Mouse (Mus musculus) B cell, adult 2 months (primary cell): ENCODE data around the gene Cdh4.
A peak's percentile ranks its signal among the peaks of the same experiment; 100 is the strongest.

Experiments
- DNase-seq, 2 experiments: peaks; one replicate each; pipeline ENCODE4 v3.0.0; 2022

Cdh4 gene

DNA sequence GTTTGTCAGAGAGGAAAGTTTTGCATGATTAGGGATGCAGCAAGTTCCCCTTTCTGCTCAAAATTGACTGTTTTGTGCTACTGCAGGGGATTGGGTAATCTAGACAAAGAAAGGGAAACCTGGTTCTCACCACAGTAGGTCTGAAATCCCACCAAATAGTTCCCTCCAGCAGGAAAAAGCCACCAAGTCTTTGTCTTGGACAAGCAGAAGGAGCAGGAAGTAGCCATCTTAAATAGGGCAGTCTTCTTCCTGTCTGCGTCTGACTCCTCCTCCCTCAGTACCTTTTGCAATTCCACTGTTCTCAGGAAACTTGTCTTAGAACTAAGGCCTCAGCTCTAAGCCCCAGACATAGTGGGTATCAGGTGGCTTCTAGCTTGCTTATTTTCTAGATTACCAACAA is 360.2 kb downstream of the Cdh4 start:
- no peak for DNase-seq

DNA sequence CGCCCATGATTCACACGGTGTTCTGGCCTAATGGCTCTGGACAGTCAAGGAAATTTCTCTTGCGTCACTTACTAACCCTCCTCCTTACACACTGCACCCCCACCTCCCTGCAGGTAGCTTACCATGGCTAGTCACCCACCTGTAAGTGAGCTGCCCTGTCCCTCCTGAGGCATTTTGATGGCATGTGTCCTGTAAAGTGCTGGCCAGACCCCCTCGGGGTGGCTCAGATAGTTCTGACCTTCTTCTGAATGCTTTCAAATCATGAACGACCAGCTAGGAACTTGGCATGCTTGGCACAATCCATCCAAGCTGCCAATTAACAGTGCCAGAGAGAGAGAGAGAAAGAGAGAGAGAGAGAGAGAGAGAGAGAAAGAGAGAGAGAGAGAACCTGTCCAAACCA is 368.9 kb downstream of the Cdh4 start:
- DNase-seq: no peak

DNA sequence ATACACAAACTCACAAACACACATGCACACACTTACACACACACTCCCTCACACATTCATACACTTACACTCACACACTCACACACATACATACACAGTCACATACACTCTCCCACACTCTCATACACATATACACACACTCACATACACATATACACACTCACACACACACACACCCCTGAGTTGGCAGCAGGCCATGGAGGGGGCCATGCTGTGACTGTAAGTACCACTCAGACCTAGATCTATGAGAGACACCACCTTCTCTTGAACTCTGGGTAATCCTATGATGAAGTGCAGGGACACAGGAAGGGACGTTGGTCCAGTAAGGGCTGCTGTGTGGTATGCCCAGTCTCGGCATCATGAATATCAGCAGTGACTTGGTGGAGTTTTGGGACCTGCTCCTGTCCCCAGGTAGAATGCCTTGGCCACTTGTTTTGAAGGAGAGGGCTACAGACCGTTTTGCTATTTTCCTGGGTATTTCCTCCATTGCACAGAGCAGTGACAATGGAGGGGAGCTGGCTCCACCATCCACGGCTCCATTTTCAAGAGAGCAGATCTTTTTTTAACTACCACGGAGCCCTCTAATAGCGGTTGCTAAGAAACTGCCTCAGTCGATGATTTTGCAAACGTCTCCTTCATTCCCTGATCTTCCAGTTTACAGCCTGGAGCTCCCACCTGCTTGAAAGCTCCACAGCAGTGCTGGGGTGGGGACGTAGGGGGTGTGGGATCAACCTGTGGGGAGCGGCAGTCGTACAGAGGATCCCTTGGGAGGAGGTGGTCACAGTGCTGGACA is 371.0 kb downstream of the Cdh4 start:
- no peak for DNase-seq

DNA sequence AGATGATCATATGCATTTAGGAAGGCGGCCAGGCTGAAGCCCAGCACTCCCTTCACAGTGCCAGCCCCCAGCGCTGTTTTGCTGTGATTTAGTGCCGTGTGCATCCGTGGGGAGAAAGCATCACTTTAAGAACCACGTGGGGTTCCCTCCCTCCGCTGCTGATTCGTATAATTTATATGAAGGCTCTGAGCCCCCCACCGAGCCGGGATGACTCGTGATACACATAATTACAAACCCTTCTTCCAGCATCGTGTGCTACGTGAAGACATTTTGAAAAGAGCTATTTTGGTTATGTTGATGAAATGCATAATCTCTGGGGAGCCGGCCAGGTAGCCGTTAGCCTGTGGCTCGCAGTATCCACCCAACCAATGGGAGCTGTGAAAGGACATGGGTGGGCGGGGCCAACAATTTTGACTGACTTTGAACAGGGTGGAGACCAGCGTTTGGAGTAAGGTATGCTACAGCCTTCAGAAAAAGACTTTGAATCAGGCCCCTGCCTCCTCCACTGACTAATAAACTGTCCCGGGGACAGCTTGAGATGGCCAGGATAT is 382.6 kb downstream of the Cdh4 start:
- no peak for DNase-seq

DNA sequence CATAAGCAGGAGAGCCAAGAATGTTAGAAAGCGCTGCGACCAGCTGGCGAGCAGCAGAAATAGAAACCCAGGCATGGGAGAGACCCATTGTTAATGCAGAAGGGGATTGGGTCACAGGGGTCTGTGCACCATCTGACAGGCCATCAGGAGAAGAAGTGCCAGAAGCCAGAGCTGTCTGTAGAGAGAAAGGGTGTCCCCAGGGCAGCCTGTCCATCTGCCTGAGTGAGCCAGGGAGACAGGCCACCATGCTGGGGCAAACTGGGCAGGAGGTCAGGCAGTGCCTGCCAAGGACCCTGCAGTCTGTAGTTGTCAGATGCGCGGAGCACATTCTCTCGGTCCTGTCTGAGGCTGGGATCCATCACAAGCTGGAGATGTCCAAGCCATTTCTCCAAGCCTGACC is 386.7 kb downstream of the Cdh4 start:
- DNase-seq: no peak

DNA sequence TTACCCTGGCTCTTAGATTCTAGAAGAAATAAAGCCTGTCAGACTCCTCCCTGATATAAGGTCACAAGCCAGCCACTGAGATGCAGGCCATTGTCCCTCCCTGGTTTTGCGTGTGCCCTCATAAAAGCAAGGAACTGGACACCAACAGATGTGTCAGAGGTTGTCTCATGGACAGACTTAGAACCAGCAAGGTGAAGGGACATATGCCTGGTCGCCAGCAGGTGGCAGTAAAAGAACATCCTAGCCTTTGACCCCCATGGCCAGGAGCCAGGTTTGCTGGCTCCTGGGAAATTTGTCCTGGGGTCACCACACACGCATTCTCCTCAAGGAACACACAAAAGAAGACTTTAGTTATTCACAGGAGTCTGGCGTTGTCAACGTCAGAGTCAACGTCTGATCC is 387.7 kb downstream of the Cdh4 start:
- DNase-seq: peak; percentile 13 to 27

DNA sequence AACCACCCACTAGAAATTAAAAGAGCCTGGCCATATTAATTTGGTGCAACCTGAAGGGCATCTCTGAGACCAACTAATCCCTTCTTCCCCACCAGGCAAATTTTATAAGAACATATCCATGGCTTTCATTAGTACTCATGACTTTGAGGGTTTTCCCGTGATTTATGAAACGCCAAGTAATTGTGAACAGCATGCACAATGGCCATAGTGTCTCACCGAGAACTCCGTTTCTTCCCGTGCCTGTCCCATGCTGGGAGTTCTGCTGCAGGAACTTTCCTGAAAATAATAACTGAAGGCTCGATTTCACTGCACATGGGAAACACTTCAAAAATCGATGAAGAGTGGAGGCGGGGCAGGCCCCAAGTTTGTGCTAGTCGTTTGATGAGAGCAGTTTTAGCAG is 392.7 kb downstream of the Cdh4 start:
- DNase-seq: no peak

DNA sequence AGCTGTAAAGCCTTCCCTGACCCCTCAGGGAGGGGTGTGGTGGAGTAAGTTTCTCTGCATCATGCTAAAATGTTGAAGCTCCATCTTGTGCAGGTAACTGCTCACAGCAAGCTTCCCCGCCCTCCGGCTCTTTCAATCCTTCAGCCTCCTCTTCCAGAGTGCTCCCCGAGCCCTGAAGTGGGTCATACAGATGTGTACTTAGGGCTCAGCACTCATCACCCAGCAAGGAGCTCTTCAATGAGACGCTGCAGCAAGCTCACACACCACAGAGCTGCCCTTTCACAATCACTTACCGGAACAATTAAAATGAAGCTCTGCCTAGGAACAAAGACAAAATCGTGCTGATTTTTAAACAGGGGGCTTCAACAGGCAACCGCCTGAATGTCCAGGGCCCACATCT is 393.3 kb downstream of the Cdh4 start:
- no peak for DNase-seq

DNA sequence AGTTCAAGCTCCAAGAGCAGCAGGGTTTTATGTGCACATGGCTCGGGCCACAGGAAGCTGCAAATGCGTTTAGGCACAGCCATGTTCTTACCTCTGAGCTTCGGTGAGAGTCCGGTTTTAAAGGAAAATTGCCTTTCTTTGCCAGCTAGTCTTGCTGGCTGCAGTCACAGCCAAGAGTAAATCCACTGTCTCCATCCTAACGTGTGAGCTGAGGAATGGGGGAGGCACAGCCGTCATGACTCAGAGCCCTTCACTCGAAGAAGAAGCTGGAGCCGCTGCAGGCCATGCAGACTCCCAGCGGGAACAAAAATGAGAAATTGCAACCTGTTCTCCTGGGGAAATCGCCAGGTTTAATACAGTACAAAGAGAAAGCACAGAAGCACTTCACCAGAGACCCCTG is 395.0 kb downstream of the Cdh4 start:
- DNase-seq: no peak

DNA sequence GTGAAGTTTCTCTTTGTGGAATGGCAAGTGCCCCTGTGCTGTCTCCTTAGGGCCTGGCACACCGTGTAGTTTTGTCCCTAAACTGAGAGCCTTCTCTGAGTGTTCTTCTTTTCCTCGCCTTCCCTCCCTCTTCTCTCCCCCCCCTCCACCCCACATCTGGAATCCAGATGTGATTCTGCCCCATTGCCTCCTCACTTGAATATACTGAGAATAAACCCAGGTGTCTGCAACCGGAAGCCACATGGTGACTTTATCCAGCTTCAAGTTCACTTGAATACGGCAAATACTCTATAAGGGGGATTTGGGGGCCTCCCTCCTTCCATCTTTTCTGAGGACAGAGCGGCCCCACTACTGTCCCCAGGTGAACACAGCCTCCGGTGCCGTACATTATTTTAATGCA is 395.8 kb downstream of the Cdh4 start:
- no peak for DNase-seq

DNA sequence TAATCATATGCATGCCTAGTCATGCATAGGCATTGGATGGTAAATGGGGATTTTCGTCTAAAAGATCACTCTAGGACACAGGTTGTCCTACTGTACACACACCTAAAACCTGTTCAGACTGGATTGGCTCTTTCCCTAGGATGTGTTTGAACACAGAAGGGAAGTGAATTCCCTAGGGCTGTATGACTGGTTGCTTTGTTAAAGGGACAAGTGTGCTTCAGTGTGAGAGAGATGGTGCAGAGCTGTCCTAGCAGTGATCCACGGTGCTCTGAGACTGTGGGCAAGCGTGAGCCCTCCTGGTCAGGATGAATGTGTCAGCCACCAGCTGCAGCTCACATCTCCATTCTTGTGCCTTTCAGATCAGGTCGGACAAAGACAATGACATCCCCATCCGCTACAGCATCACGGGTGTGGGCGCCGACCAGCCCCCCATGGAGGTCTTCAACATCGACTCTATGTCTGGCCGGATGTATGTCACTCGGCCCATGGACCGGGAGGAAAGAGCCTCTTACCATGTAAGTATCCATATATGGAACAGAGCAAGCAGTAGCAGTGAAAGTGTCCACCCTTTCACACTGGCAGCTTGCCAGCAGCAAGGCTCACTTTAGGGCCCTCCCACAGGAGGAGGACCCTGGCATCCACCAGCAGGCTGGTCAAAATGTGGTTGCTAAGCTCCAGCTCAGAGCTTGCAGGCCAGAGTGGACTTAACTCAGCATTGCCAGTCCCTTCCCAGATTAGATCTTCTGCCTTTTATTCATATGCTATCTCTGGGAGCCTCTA is 400.6 kb downstream of the Cdh4 start:
- no peak for DNase-seq

DNA sequence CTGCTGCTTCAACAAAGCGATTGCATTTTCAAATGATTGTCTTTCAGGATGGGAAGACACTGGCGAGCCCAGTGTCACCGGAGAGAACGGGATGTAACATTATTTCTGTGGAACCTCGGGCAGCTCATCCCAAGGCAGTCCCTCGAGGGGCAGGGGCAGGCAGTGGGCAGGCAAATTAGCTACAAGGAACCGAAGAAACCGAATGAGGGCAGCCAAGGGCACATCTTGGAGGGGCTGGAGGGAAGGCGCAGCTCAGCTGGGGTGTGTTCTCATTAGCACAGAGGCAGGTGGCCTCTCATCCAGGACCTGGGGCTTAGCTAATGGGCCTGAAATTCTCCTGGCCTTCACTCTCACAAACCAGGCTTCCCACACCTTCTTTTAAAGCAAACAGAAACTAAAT is 407.5 kb downstream of the Cdh4 start:
- DNase-seq: no peak

DNA sequence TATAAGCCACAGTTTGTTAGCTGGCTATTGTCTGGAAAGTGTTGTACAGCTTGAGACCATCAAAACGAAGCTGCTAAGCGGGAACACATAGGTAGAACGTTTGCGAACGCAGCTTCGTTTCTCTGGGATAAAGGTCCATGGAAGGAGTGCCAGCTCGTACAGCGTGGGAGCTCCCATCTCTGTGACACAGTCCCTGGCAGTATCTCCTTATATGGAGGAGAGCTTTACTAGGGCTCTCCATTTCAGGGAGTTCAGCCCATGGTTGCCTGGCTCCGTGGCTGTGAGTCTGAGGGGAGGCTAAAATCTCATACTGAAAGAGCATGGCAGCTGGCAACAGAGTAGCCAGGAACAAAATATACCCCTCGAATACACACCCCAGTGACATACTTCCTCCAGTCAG is 409.9 kb downstream of the Cdh4 start:
- no peak for DNase-seq

DNA sequence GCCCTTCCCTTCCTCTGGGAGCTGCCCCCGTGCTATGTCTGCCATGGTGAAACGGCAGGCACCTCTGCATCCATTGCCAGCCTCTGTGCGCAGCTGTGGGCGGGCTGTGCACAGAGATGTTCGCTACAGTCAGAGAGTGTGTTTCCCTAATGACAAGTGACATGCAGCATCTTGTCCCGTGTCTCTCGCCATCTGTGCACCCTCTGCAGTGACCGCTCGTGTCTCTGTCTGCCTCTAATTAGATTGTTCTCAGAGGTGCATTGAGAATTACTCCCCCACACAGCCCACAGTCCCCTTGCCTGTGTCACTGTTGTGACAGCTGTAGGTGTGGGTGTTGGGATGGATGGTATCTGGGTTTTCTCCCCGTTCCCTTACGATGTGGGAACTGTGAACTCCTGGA is 410.6 kb downstream of the Cdh4 start:
- DNase-seq: no peak

DNA sequence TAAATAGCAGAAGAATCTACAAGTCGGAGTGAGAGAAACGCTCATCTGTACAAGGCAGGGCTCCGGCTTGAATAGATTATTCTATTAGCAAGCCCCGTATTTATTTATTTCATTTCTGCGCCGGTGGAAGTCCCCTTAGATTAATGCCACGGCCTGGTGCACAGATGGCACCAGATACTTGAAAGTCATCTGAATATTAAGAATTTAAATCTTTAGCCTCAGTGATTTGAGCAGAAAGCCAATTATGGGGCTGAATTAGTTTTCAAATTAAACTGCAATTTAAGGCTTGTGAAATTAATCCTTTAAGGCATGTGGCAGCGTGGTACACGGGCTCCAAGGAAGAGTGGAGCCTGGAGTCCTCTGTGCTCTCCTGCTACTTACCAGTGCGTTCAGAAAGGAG is 411.7 kb downstream of the Cdh4 start:
- DNase-seq: no peak

DNA sequence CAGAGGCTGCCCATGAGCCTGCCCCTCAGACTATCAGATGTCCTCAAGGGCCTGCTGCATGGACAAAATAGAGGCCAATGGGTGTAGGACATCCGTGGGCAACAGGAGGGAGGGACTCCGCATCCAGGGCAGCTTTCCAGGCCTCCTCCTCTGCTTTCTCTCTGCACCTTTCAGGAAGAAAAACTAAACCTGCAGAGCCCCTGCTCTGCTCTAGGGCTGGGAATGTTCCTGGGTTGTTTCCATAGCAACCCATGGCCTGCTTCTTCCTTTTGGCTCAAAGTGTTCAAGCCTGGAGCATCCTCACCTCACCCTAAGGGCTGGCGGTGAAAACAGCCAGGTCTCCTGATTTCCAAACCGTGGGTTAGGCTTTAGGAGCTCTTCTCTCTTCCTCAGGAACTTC is 414.9 kb downstream of the Cdh4 start:
- DNase-seq: no peak

DNA sequence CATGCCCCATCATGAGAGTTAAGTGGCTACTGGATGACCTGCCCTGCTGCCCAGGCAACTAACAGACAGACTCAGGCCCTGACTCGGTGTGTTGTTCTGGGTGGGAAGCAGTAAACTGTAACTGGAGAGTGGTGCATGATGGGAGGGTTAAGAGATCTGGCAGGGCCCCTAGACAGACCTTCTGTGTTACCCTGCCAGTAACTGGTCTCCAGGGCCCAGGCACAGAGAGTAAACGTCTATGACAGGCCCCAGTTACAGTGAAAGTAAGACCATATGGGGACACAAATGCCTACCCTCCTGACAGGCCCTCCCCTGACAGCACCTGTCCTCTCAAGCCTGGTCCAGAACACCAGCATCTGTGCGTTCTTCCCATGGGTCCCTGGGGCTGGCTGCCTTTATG is 420.4 kb downstream of the Cdh4 start:
- DNase-seq: no peak

DNA sequence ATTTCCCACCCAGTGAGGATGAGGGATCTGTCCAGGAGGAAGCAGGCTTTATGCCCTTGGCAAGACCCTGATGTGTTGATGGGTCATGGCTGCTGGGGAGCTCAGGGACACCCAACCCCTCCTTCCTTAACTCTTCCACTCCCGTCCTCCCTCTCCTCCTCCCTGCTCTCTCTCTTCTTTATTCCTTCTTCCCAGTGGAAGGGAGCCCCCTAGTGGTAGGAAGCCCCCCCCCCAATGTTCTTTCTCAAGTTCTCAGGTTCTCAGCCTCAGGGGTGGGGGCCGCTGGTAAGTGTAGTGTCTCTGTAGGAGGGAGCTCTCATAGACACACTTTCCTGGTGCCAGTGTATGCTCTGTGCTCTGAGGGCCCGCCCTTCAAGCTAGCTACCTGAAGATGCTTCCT is 421.0 kb downstream of the Cdh4 start:
- DNase-seq: no peak

DNA sequence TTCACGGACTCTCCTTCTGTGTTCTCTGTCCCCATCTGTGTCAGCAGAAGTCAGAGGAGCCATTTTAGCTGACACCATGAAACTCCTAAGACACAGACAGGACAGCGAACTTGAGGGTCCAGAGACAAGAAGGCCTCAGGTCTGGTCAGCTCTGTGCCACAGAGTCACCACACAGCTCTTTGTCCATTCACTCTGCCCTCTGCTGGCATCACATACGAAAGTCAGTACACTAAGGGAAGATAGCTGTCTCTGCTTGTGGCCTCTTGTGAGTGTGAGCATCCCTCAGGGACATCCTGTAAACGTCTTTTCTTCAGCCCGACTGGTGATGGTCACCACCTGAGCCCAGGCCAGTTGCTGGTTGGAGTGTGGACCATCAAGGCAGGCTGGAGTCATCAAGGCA is 422.9 kb downstream of the Cdh4 start:
- no peak for DNase-seq

DNA sequence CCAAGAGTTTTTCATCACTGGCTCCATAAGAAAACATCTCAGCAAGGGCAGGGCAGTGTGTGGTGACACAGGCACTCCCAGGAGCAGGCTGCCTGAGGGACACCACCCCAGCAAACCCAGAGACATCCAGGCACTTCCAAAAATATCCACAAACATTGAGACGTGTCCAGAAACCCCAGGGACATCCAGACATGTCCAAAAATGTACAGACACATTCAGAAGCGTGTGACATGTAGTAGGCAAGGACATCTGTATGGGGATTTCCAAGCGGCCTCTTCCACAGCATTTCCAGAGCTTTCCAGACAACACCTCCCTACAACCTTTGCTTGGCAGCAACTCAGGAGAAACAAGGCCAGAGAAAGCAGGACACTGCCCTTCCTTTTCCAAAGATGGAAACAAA is 425.4 kb downstream of the Cdh4 start:
- no peak for DNase-seq

DNA sequence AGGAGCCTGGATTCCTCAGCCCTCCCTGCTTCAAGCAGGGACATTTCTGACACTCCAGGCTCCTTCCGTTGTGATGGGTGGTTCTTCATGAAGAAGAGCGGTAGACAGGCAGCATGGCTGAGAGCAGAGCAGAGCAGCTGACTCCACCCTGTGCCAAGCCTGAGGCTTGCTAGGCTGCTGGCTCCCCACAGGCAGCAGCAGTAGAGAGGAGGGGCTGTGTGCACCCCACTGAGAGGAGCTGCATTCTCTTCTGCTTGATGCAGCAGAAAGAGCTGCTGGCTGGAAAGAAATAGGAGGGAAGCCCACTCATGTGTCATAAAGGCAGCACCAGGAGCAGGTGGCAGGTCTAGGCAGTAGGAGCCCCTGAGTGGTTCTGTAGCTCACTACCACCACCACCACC is 427.6 kb downstream of the Cdh4 start:
- DNase-seq: no peak

DNA sequence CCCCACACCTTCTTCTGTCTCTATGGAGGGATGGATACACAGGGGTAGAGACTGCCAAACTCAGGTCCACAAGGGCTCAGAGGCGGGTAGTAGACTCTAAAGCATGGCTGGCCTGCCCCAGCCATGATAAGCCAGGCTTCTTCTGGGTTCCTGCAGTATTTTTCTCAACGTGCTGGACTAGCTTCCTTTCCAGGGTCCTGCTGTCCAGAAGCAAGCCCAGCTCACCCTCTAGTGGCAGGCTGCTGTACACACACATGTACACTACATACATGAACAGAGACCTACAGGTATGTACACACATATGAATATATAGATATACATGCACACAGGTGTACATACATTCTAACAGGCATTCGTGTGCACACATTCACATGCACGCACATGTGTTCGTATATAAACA is 430.5 kb downstream of the Cdh4 start:
- DNase-seq: no peak

DNA sequence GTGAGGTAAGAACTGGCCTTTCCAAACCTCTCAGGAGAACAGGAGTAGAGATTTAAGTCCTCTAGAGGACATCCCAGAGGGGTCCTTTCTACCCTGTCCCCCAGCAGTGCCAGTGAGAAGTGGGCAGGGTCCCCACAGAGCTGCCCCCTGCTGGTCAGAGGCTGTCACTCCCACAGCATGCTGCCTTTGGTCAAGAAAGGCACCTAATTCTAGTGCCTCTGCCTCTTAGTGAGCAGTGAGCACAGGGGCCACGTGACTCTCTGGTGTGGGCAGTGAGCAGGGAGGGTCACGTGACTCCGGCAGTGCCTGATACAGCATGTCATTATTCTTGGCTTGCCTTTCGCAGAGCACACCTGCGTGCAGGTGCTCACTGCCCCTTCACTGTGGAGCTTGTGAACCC is 431.1 kb downstream of the Cdh4 start:
- DNase-seq: peak; percentile 19 to 28

DNA sequence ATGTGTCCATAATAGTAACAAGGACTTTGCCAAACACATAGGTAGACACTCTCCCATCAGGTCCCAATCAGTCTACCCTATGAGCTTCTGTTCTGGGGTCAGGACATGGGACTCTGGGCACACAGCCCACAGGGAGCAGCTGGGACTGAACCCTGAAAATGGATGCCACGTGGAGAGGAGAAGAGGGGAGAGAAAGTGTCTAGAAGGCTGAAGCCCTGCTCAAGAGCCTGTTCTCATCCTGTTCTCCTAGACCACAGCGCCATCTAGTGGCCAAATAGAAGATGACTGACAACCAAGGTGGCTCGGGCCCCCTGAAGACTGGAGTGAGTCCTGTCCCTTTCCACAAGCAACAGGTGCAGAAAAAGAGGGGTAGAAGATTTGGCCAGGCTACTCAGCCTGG is 432.9 kb downstream of the Cdh4 start:
- DNase-seq: peak; percentile 66 to 71
